Mouse (Mus musculus): Measurements from ENCODE around the gene Gm47429. TPM values are rescaled to one million over a fixed set of nuclear protein-coding genes. Genes with fewer than 3 reads are reported as not detected.

Gene Gm47429
- polyA plus RNA-seq, 1 experiment from 2014 or later = not detected

DNA sequence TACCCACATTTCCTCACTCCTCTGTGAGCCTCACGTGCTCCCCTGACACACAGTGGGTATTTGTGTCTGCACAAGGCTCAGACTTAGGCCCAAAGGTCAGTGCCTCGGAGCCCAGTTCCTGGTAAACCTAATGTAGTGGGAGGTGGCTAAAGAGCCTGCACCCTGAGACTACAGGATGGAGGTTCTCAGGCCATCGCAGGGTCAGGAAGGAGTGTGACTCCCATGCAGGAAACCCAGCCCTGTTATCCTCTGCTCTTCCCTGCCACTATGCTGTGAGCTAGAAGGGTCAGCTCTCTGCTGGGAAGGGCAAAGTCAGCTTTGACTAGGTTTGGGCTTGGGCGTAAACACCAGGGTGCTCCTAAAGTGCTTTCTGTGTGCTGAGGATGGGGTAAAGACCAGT is 17.0 kb downstream of the Gm47429 start:
- no peak for ATAC-seq (replicated peaks; ENCODE audit: insufficient number of reproducible peaks, low FRiP score, low TSS enrichment, low read depth)
- Histone ChIP-seq H3K27me3 (ENCODE audit: control insufficient read depth, insufficient read depth, low read length) (no peaks in the 10 kb centered on the region), H3K36me3 (replicated peaks; ENCODE audit: control insufficient read depth, insufficient read depth, low read depth, low read length) (peaks cover 3% of the 10 kb centered on the region), H3K4me2 (ENCODE audit: low read depth, low read length) (no peak overlapping the region), H3K9ac (replicated peaks; ENCODE audit: low read length) (no peak overlapping the region), H3K4me1 (ENCODE audit: control insufficient read depth, insufficient read depth, low read length) (no peaks in the 10 kb centered on the region), H3K27ac (replicated peaks; ENCODE audit: low read depth, low read length) (no peak overlapping the region), H3K9me3 (replicated peaks; ENCODE audit: control insufficient read depth, low read length) (no peaks in the 10 kb centered on the region), H3K4me3 (ENCODE audit: low read depth, low read length) (no peak overlapping the region)
- WGBS = 79% methylated on average over 4 of the region's 4 CpGs
- no peak for DNase-seq (ENCODE audit: low spot score)

DNA sequence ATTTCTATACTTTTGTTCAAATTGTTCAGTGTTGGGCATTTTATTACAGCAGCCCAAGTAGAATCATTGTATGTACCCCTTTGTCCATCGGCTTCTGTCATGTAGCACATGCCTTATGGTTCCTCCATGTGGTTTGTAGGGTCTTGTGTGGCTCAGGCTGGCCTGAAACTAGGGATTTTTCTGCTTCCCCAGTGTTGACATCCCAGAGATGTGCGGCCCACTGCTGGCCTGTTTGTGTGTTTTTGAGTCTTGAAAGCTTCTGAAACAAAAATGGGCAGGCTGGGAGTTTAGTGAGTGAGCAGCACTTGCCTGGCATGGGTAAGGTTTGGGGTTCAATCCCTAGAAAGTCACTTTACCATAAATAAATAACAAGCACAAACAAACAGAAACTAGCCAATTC is 19.2 kb downstream of the Gm47429 start:
- no peak overlapping the region for H3K4me2 ChIP-seq (ENCODE audit: low read depth, low read length)
- H3K9me3 ChIP-seq (replicated peaks; ENCODE audit: control insufficient read depth, low read length) = no peaks in the 10 kb centered on the region
- no peak overlapping the region for H3K4me3 ChIP-seq (ENCODE audit: low read depth, low read length)
- peaks cover 3% of the 10 kb centered on the region for H3K36me3 ChIP-seq (replicated peaks; ENCODE audit: control insufficient read depth, insufficient read depth, low read depth, low read length)
- DNase-seq (ENCODE audit: low spot score) = no peak
- H3K4me1 ChIP-seq (ENCODE audit: control insufficient read depth, insufficient read depth, low read length) = no peaks in the 10 kb centered on the region
- no peak overlapping the region for H3K9ac ChIP-seq (replicated peaks; ENCODE audit: low read length)
- ATAC-seq (replicated peaks; ENCODE audit: insufficient number of reproducible peaks, low FRiP score, low TSS enrichment, low read depth) = no peak
- no peak overlapping the region for H3K27ac ChIP-seq (replicated peaks; ENCODE audit: low read depth, low read length)
- 95% methylated on average over 2 of the region's 2 CpGs for WGBS
- no peaks in the 10 kb centered on the region for H3K27me3 ChIP-seq (ENCODE audit: control insufficient read depth, insufficient read depth, low read length)

DNA sequence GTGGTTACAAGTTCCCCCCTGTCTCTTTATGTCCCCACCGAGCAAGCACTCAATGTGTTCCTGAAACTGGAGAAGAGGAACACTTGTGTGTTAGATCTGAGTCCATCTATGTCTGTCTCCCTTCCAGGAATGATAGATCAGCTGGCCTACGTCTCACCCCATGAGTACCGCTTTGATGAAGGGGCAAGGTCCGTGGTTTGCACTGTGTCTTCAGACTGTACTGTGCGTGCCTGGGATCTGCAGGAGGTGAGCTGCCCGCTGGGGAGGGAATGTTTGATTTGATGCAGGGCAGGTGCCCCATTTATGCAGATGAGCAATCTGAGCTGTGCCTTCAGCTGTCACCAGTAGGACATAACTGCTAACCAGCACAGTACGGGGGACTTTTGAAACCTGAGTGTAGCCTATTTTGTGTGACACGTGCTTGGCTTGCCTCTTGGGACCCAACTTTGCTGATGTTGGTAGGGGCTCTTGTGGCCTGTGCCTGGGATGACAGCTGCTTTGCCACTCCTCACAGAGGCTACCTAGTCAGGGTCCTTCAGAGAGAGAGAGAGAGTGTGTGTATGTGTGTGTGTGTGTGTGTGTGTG is 20.0 kb downstream of the Gm47429 start:
- WGBS = 87% methylated on average over 8 of the region's 8 CpGs
- H3K4me3 ChIP-seq (ENCODE audit: low read depth, low read length) = no peak overlapping the region
- DNase-seq (ENCODE audit: low spot score) (no peak), ATAC-seq (replicated peaks; ENCODE audit: insufficient number of reproducible peaks, low FRiP score, low TSS enrichment, low read depth) (no peak)
- H3K27ac ChIP-seq (replicated peaks; ENCODE audit: low read depth, low read length) = no peak overlapping the region
- H3K9ac ChIP-seq (replicated peaks; ENCODE audit: low read length) = no peak overlapping the region
- H3K4me2 ChIP-seq (ENCODE audit: low read depth, low read length) = no peak overlapping the region
- H3K36me3 ChIP-seq (replicated peaks; ENCODE audit: control insufficient read depth, insufficient read depth, low read depth, low read length) = peaks cover 3% of the 10 kb centered on the region
- no peaks in the 10 kb centered on the region for H3K9me3 ChIP-seq (replicated peaks; ENCODE audit: control insufficient read depth, low read length)
- H3K4me1 ChIP-seq (ENCODE audit: control insufficient read depth, insufficient read depth, low read length) = no peaks in the 10 kb centered on the region
- no peaks in the 10 kb centered on the region for H3K27me3 ChIP-seq (ENCODE audit: control insufficient read depth, insufficient read depth, low read length)

DNA sequence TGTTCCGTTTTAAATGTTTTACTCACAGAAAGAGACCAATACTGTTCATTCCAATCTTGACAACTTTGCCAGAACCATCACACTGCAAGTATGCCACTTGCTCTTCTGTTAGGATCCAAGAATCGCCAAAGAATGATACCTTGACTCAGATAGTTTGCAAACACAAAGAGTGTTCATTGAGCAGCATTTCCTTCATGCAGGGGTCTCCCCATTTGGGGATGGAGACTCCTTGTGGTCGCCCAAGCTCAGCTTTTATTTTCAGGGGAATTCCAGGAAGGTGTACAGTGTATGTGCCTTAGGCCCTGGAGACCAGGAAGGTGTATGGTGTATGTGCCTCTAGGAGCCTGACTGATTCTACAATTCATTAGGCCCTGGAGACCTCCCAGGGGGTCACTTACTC is 25.3 kb downstream of the Gm47429 start:
- no peaks in the 10 kb centered on the region for H3K27me3 ChIP-seq (ENCODE audit: control insufficient read depth, insufficient read depth, low read length)
- H3K4me1 ChIP-seq (ENCODE audit: control insufficient read depth, insufficient read depth, low read length) = no peaks in the 10 kb centered on the region; the same call in 1 of the 2 replicates
- H3K4me2 ChIP-seq (ENCODE audit: low read depth, low read length) = peak overlapping the region; percentile 68
- H3K27ac ChIP-seq (replicated peaks; ENCODE audit: low read depth, low read length) = no peak overlapping the region
- WGBS = 48% methylated on average over 3 of the region's 3 CpGs
- ATAC-seq (replicated peaks; ENCODE audit: insufficient number of reproducible peaks, low FRiP score, low TSS enrichment, low read depth) (no peak), DNase-seq (ENCODE audit: low spot score) (peak; percentile 0)
- H3K4me3 ChIP-seq (ENCODE audit: low read depth, low read length) = peak overlapping the region; percentile 80
- H3K9ac ChIP-seq (replicated peaks; ENCODE audit: low read length) = peak overlapping the region; percentile 90
- H3K9me3 ChIP-seq (replicated peaks; ENCODE audit: control insufficient read depth, low read length) = no peaks in the 10 kb centered on the region
- H3K36me3 ChIP-seq (replicated peaks; ENCODE audit: control insufficient read depth, insufficient read depth, low read depth, low read length) = no peaks in the 10 kb centered on the region

DNA sequence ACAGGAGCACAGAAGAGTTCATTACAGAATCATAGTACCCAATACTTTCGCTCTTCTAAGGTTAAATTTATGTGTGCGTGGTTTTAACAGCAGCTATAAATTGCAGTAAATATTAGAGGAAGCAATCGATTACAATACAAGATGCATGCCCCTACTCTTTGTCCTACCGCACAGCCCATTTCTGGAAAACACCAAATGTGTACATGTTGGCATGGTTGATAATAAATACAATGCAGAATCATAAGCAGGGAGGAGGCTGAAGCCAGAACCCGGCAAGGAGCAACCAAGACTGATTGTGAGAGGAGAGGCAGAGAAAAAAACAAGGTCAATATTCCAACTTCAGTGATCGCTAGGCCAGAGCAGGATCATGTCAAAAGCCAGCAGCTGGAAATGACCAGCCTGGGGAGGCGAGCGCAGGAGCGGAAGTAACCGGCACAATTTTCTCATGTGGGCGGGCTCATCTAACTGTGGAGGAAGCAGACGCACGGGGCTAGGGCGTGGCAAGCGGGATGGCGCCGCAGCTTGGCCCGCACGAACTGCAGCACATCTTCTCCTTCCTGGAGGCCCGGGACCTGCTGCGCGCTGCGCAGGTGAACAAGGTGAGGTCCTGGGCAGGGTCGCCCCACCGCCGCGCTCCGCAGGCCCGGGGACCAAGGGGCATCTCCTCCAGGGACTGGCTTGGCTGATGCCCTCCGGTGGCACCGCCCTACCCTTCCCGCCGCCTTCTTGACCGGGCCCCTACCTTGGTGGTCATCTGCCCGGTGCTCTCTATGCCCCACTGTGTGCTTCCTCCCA is 26.1 kb downstream of the Gm47429 start, which contains the start of gene Fbxw17:
TSS of gene Fbxw17 (plus strand) at position 476 of the 795 bp plus-strand sequence.
- no peaks in the 10 kb centered on the region for H3K36me3 ChIP-seq (replicated peaks; ENCODE audit: control insufficient read depth, insufficient read depth, low read depth, low read length)
- H3K9ac ChIP-seq (replicated peaks; ENCODE audit: low read length) = peak within 1 kb of the TSS; percentile 90
- no peaks in the 10 kb centered on the region; the same call in 1 of the 2 replicates for H3K4me1 ChIP-seq (ENCODE audit: control insufficient read depth, insufficient read depth, low read length)
- H3K27me3 ChIP-seq (ENCODE audit: control insufficient read depth, insufficient read depth, low read length) = no peaks in the 10 kb centered on the region
- DNase-seq (ENCODE audit: low spot score) = peak; percentile 83
- no peak within 1 kb of the TSS for H3K27ac ChIP-seq (replicated peaks; ENCODE audit: low read depth, low read length)
- no peaks in the 10 kb centered on the region for H3K9me3 ChIP-seq (replicated peaks; ENCODE audit: control insufficient read depth, low read length)
- WGBS = 12% methylated on average over 35 of the region's 35 CpGs
- H3K4me2 ChIP-seq (ENCODE audit: low read depth, low read length) = peak within 1 kb of the TSS; percentile 68
- peak within 1 kb of the TSS; percentile 80 for H3K4me3 ChIP-seq (ENCODE audit: low read depth, low read length)
- ATAC-seq (replicated peaks; ENCODE audit: insufficient number of reproducible peaks, low FRiP score, low TSS enrichment, low read depth) = peak; percentile 97

Other genes with a start within 250 kb of the Gm47429 start
- gene Gm906, start 193.6 kb downstream of the Gm47429 start, polyA plus RNA-seq (2014; fragmentation: Nextera tagmentation; extraction: Ambion mirVana) = not detected in 2 replicates
- 29.7 and 33.3 TPM in 2 replicates for gene Fbxw17, start 26.0 kb downstream of the Gm47429 start, polyA plus RNA-seq (2014; fragmentation: Nextera tagmentation; extraction: Ambion mirVana)
- not detected in 2 replicates for gene Nutm2, start 23.4 kb upstream of the Gm47429 start, polyA plus RNA-seq (2014; fragmentation: Nextera tagmentation; extraction: Ambion mirVana)
- not detected in 2 replicates for gene Gm904, start 199.3 kb upstream of the Gm47429 start, polyA plus RNA-seq (2014; fragmentation: Nextera tagmentation; extraction: Ambion mirVana)